Mouse (Mus musculus) embryo, embryonic 11 days (tissue): ENCODE results near the gene Gpd1l.
"Not testable (repeated sequence)": the region's sequence is repeated elsewhere in the genome, so short reads cannot be mapped to it uniquely, and the experiment has no call there.

Experiments
- DNase-seq: peaks from one replicate; pipeline ENCODE4 v3.0.0-alpha.2; 2015

Gene Gpd1l

GRCm38 (mm10) chr9:114933723-114934171, at the start of gene Gpd1l:
TSS of gene Gpd1l (minus strand) at chr9:114933987.
- DNase-seq: peak; percentile 96

- no peak for DNase-seq
Observed at GRCm38 (mm10) chr9:114982689-114983360, 49.0 kb upstream of the Gpd1l start, which contains the start of gene Rps27rt. TSS of gene Rps27rt (minus strand) at chr9:114982739.

GRCm38 (mm10) chr9:114979969-114980368, 46.2 kb upstream of the Gpd1l start:
- DNase-seq: no peak

GRCm38 (mm10) chr9:114978281-114979111, 44.7 kb upstream of the Gpd1l start, which contains the start of gene Osbpl10:
TSS of gene Osbpl10 (plus strand) at chr9:114978569.
- peak; percentile 87 for DNase-seq

- no peak for DNase-seq
Observed at GRCm38 (mm10) chr9:114977461-114978280, 43.9 kb upstream of the Gpd1l start.

GRCm38 (mm10) chr9:114966286-114966685, 32.5 kb upstream of the Gpd1l start:
- not testable (repeated sequence) for DNase-seq

GRCm38 (mm10) chr9:114964093-114964492, 30.3 kb upstream of the Gpd1l start:
- no peak for DNase-seq

- no peak for DNase-seq
Observed at GRCm38 (mm10) chr9:114960844-114961243, 27.1 kb upstream of the Gpd1l start.

- DNase-seq: no peak
Observed at GRCm38 (mm10) chr9:114960043-114960789, 26.4 kb upstream of the Gpd1l start.

- peak; percentile 73 for DNase-seq
Observed at GRCm38 (mm10) chr9:114956945-114957344, 23.2 kb upstream of the Gpd1l start.

- no peak for DNase-seq
Observed at GRCm38 (mm10) chr9:114955340-114955739, 21.6 kb upstream of the Gpd1l start.

- DNase-seq: no peak
Observed at GRCm38 (mm10) chr9:114952866-114953265, 19.1 kb upstream of the Gpd1l start.

GRCm38 (mm10) chr9:114948395-114948794, 14.6 kb upstream of the Gpd1l start:
- no peak for DNase-seq

GRCm38 (mm10) chr9:114945576-114945975, 11.8 kb upstream of the Gpd1l start:
- DNase-seq: no peak

GRCm38 (mm10) chr9:114944642-114945041, 10.9 kb upstream of the Gpd1l start:
- no peak for DNase-seq

- DNase-seq: no peak
Observed at GRCm38 (mm10) chr9:114936687-114937086, 2.9 kb upstream of the Gpd1l start.

GRCm38 (mm10) chr9:114935321-114935720, 1.5 kb upstream of the Gpd1l start:
- peak; percentile 48 for DNase-seq

GRCm38 (mm10) chr9:114934231-114934630, 444 bp upstream of the Gpd1l start:
- DNase-seq: peak; percentile 37

- DNase-seq: peak; percentile 26
Observed at GRCm38 (mm10) chr9:114933037-114933722, 607 bp downstream of the Gpd1l start.

- DNase-seq: no peak
Observed at GRCm38 (mm10) chr9:114932607-114933006, 1.2 kb downstream of the Gpd1l start.

GRCm38 (mm10) chr9:114930464-114931090, 3.2 kb downstream of the Gpd1l start:
- no peak for DNase-seq
